Mouse (Mus musculus): Measurements from ENCODE around the gene 1110051M20Rik.

- no peak for TF ChIP-seq CTCF (IDR thresholded peaks at IDR 0.05)
- TF ChIP-seq POLR2A (IDR thresholded peaks at IDR 0.05; ENCODE audit: insufficient read depth, low read depth, low read length): no peak
- no peak for TF ChIP-seq EP300 (IDR thresholded peaks at IDR 0.05; ENCODE audit: insufficient read depth, low read depth, low read length)
Measured at GRCm38 (mm10) chr2:91399168-91399567, 45.3 kb downstream of the 1110051M20Rik start.

Measured in heart, adult 2 months (tissue).